Mouse (Mus musculus) cerebellum, adult (tissue): ENCODE measurements at regions not wholly inside any gene's neighbourhood (a gene's known extent, or its start where the extent isn't known, plus 50 kb on each side); places are given as distances from the start of the nearest gene placed in this dataset.
"Not testable (repeated sequence)": the region's sequence is repeated elsewhere in the genome, so short reads cannot be mapped to it uniquely, and the experiment has no call there.

Experiments
- ATAC-seq: cut with Nextera tagmentation; 2 replicates; pipeline ENCODE4 v1.9.2; 2017; ENCODE audit warnings: mild to moderate bottlenecking, moderate library complexity, mixed read lengths; ENCODE audit not compliant: insufficient number of reproducible peaks, low FRiP score, low TSS enrichment

- ATAC-seq, result no peak
Observed at GRCm38 (mm10) chr17:29430401-29430800, 60.2 kb upstream of the Pim1 start.

- no peak for ATAC-seq
Observed at GRCm38 (mm10) chr17:29430806-29431205, 59.7 kb upstream of the Pim1 start.

DNA sequence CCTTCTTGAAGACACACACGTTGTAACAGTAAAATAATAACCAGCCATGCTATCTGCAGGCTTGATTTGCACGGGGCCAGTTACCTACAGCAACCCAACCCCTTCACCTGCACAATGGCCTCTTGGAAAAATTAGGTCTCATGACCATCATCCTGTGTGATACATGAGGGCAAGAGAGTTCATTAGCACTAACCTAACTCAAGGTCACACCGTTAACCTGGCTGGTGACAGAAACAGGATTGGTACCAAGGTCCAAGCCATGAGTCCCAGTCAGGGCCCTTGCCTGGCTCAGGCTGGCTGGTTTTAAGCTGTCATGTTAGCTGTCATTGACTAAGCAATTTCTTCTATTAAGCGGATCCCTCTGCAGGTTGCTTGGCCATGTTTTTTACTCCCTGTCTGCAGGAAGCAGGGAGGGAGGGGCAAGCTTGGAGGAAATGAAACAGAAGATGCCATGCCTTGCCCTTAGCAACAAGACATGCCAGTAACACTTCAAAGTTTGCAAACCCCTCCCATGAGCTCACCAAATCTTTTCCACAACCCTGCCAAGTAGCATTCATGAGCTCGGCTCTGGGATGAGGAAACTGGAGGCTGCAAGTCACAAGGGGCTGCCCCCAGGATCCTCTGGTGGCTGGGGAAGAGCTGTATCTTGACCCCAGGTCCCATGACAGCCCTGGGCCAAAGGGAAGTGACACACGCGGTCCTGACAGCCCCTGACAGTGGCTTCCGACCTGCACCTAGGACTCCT is 58.8 kb upstream of the Pim1 start:
- no peak for ATAC-seq

DNA sequence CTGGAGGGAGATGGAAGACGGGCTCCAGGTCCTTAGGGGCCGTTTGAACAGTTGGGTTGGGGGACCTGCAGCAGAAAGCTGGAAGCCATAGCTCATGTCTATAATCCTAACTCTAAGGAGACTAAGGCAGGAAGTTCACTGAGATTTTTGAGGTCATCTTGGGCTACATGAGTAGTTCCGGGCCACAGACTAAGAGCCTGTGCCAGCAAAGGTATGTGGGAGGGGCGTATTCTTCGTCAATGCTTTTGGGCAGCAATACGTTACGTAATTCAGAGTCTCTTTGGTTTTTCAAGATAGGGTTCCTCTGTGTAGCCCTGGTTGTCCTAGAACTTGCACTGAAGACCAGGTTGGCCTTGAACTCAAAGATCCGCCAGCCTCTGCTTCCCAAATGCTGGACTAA is 57.9 kb upstream of the Pim1 start:
- ATAC-seq, result no peak

DNA sequence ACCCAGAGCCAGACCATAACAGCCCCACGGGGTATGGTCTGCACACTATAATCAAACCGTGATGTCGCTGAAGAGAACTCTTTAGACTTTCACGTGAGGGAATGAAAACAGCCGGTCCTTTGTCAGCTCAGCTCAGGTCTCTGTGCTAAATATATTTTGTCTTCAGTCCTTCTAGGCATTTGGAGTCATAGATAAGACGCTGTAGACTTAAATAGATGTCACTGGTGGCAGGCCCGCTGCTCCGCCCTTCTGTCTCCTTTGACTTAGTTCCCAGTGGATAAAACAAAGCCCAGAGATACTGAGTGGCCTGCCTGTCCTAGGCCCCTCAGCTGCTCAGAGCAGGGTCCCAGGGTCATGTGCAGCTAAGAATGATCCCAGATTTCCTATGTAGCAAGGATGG is 57.2 kb upstream of the Pim1 start:
- no peak for ATAC-seq

DNA sequence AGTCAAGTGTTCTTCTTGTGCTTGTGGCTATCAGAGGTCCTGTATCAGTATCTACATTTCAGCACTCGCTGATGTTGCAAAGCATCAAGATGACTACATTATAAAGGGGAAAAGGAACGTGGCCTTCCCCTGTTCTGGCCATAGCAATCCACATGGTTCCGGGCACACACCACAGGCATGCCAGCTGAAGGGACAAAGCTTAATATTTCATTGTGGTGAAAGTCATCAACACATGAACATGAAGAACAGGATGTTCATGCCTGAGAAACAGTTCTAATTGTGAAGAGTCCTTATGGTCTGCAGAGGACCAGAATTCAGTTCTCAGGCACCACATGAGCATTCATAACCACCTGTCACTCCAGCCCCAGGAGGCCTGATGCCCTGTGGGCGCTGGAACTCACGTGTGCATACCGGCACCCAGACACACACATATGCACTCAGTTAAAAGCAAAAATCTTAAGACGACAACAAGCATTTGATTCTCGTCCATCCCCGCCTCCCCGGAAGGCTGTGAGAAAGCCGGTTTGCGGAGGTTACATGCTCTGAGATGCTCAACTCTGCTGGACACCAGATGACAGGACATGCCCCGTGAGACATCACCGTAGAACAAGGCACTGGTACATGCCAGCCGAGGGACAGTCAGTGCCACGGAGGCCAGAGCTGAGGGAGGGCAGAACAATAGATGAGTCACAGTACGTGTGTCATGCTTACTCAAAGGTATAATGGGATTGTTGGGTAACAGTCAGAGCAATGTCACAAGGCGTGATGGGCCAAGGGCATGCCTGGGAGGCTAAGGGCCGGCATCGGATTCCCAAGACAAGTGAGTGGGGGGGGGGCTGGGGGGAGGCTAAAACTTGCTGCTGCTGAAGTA is 56.2 kb upstream of the Pim1 start:
- ATAC-seq, result no peak

- ATAC-seq, result no peak
Observed at GRCm38 (mm10) chr17:29435345-29436006, 55.1 kb upstream of the Pim1 start.

DNA sequence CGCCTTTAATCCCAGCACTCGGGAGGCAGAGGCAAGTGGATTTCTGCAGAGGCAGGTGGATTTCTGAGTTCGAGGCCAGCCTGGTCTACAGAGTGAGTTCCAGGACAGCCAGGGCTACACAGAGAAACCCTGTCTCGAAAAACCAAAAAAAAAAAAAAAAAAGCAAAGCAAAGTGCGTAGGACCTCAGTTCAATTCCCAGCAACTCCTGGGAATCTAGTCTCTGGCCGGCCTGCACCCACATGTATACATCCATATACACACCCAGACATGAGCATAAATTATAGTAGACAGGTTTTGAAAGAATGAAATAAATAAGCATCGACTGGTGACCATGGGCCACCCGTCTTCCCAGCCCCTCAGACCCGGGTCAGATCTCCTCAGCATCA is 54.1 kb upstream of the Pim1 start:
- ATAC-seq, result not testable (repeated sequence)

GRCm38 (mm10) chr17:29436871-29437534 is 53.5 kb upstream of the Pim1 start:
- peak; percentile 66 for ATAC-seq

- no peak for ATAC-seq
Observed at GRCm38 (mm10) chr17:29437535-29438324, 52.8 kb upstream of the Pim1 start.

DNA sequence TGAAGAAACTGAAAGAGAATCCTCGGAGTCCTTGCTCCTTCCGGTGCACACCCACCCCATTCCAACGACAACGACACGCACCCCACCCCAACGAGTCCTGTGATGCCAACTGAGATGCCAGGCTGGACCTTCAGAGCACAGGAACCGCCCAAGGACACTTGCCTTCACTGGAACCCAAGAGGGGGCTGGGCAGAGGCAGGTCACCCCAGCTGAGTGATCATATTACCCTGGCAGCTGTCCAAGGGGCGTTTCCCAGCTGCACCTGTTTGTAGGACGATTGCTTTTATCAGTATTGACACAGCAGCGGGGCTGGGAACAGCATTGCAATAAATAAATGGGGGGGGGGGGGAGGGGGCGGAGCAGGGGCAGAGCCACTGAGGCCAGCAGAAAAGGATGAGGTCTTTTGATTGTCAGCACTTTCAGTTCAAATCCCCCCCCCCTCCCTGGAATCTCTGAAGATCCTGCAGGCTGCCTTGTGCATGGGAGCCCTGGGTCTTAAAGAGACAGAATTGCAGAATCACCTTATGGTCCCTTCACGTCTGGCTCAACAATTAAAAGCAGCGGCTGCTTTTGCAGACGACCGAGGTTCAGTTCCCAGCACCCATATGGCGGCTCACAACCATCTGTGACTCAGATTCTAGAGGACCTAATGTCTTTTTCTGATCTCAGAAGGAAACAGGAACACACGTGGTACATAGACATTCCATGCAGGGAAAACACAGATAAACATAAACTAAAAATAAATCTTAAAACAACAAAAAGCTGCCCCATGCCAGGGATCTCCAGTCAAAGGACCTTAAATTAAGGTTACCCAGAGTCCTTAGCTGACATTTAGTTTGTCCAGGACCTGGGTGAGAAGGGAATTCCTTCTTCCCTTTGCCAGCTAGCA is 52.0 kb upstream of the Pim1 start:
- no peak for ATAC-seq

DNA sequence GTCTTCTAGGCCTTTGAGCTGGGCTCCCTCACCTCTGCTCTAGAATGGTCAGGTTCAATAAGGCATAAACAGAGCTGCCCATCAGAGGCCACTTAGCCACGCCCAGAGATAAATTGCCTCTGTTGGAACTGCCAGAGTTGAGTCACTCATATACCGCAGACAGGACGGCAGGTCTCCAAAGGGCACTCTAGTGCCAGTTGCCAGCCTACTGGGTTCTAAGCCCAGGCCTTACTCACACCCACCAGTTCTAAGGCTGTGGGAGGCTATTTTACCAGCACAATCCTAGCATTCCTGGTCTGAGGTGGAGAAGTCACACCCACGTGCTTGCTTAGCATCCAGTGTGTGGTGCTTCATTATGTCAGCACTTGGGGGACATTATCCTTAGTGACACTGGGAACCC is 50.6 kb upstream of the Pim1 start:
- no peak for ATAC-seq

GRCm38 (mm10) chr17:29440490-29440889 is 50.1 kb upstream of the Pim1 start:
- ATAC-seq, result no peak
